In genomic region chr10:128408591-128409535, GRCm38 (mm10) we compare ENCODE assay signal across 8 mouse cellular contexts. TPM values are rescaled to one million over a fixed set of nuclear protein-coding genes. Genes with fewer than 3 reads are reported as not detected.
A peak's percentile ranks its signal among the peaks of the same experiment; 100 is the strongest.
DNase-seq lines count a peak whose midpoint lies in the region; ATAC-seq and TF ChIP-seq lines count a peak whose summit lies in the region.

No protein-coding gene starts in this region.

- H3K27ac ChIP-seq in embryonic facial prominence, embryonic 11.5 days (replicated peaks; ENCODE audit: low read depth, low read length) = 0 out of 2 replicates have a peak overlapping the region, but pooled peaks have one; percentile 52
- H3K27ac ChIP-seq in intestine, embryonic 15.5 days = peak overlapping the region; percentile 76
- H3K27ac ChIP-seq in neural tube, embryonic 12.5 days = peak overlapping the region; percentile 58

- 19% methylated on average over 35 of the region's 35 CpGs for WGBS in embryonic facial prominence, embryonic 11.5 days
- WGBS in intestine, embryonic 15.5 days = 19% methylated on average over 35 of the region's 35 CpGs
- 20% methylated on average over 35 of the region's 35 CpGs for WGBS in neural tube, embryonic 12.5 days

- DNase-seq in frontal cortex, postnatal 36 days (ENCODE audit: low spot score in 2 of 2) = peak; percentile 48 to 56
- peak; percentile 60 for DNase-seq in embryonic facial prominence, embryonic 11.5 days (ENCODE audit: low spot score)
- peak; percentile 54 for DNase-seq in liver
- no peak for DNase-seq in adrenal gland, postnatal 25 days

- no peak for ATAC-seq in frontal cortex, adult (ENCODE audit: low TSS enrichment)
- no peak for ATAC-seq in embryonic facial prominence, embryonic 11.5 days (replicated peaks; ENCODE audit: insufficient number of reproducible peaks, low FRiP score, low TSS enrichment, low read depth)
- peak; percentile 7; the same call in 1 of the 2 replicates for ATAC-seq in intestine, embryonic 15.5 days
- peak; percentile 35 for ATAC-seq in neural tube, embryonic 12.5 days (ENCODE audit: low FRiP score, low read depth)

- H3K27me3 ChIP-seq in E14TG2a.4 (ENCODE audit: insufficient read depth, low read length) = no peaks in the 10 kb centered on the region
- H3K27me3 ChIP-seq in embryonic facial prominence, embryonic 11.5 days (ENCODE audit: control insufficient read depth, insufficient read depth, low read length) = no peaks in the 10 kb centered on the region
- no peaks in the 10 kb centered on the region for H3K27me3 ChIP-seq in intestine, embryonic 15.5 days (replicated peaks)
- H3K27me3 ChIP-seq in neural tube, embryonic 12.5 days (replicated peaks) = no peaks in the 10 kb centered on the region

- H3K9me3 ChIP-seq in E14TG2a.4 (ENCODE audit: low read length) = no peaks in the 10 kb centered on the region
- H3K9me3 ChIP-seq in embryonic facial prominence, embryonic 11.5 days (replicated peaks; ENCODE audit: control insufficient read depth, low read length) = no peaks in the 10 kb centered on the region
- H3K9me3 ChIP-seq in intestine, embryonic 15.5 days = no peaks in the 10 kb centered on the region
- no peaks in the 10 kb centered on the region for H3K9me3 ChIP-seq in neural tube, embryonic 12.5 days

- no peak for TF ChIP-seq CTCF in E14TG2a.4 (conservative IDR thresholded peaks at IDR 0.05; ENCODE audit: low read length)

- peak overlapping the region; percentile 81 for H3K4me2 ChIP-seq in embryonic facial prominence, embryonic 11.5 days (ENCODE audit: low read depth, low read length)
- peak overlapping the region; percentile 93 for H3K4me2 ChIP-seq in intestine, embryonic 15.5 days (replicated peaks)
- peak overlapping the region; percentile 97 for H3K4me2 ChIP-seq in neural tube, embryonic 12.5 days (replicated peaks)

- H3K4me3 ChIP-seq in E14TG2a.4 (replicated peaks; ENCODE audit: low read length) = peak overlapping the region; percentile 92
- peak overlapping the region; percentile 68 for H3K4me3 ChIP-seq in embryonic facial prominence, embryonic 11.5 days (ENCODE audit: low read depth, low read length)
- H3K4me3 ChIP-seq in intestine, embryonic 15.5 days (replicated peaks) = peak overlapping the region; percentile 96
- peak overlapping the region; percentile 65 for H3K4me3 ChIP-seq in neural tube, embryonic 12.5 days

- H3K9ac ChIP-seq in embryonic facial prominence, embryonic 11.5 days (replicated peaks; ENCODE audit: low read length) = peak overlapping the region; percentile 78
- peak overlapping the region; percentile 64 for H3K9ac ChIP-seq in intestine, embryonic 15.5 days
- peak overlapping the region; percentile 77 for H3K9ac ChIP-seq in neural tube, embryonic 12.5 days

- H3K4me1 ChIP-seq in E14TG2a.4 (replicated peaks; ENCODE audit: low read depth, low read length) = peaks cover 49% of the 10 kb centered on the region
- H3K4me1 ChIP-seq in embryonic facial prominence, embryonic 11.5 days (ENCODE audit: control insufficient read depth, insufficient read depth, low read length) = no peaks in the 10 kb centered on the region
- peaks cover 28% of the 10 kb centered on the region for H3K4me1 ChIP-seq in intestine, embryonic 15.5 days (replicated peaks)
- H3K4me1 ChIP-seq in neural tube, embryonic 12.5 days = peaks cover 37% of the 10 kb centered on the region

- H3K36me3 ChIP-seq in E14TG2a.4 (ENCODE audit: insufficient read depth, low read length) = peaks cover 43% of the 10 kb centered on the region
- H3K36me3 ChIP-seq in embryonic facial prominence, embryonic 11.5 days (replicated peaks; ENCODE audit: control insufficient read depth, insufficient read depth, low read depth, low read length) = no peaks in the 10 kb centered on the region; the same call in none of the 2 replicates
- H3K36me3 ChIP-seq in intestine, embryonic 15.5 days = peaks cover 9% of the 10 kb centered on the region
- H3K36me3 ChIP-seq in neural tube, embryonic 12.5 days = peaks cover 24% of the 10 kb centered on the region; the same call in 1 of the 2 replicates

RNA-seq across cellular contexts. Expression of gene Nabp2, which starts 2.4 kb away (rescaled TPM):
- polyA plus RNA-seq in embryonic facial prominence, embryonic 11.5 days (2014; fragmentation: Nextera tagmentation; extraction: Ambion mirVana) = 92.2 and 99.1 TPM in 2 replicates
- 87.9 and 97.1 TPM in 2 replicates for polyA plus RNA-seq in intestine, embryonic 15.5 days (2015; fragmentation: Nextera tagmentation; extraction: Ambion mirVana)
- 109 and 115 TPM in 2 replicates for polyA plus RNA-seq in neural tube, embryonic 12.5 days (2016; fragmentation: Nextera tagmentation; extraction: Ambion mirVana)
- total RNA-seq in adrenal gland, postnatal 25 days (2021) = 74.6 and 75.0 TPM in 2 replicates

RNA-seq across cellular contexts. Expression of gene Rnf41, which starts 2.6 kb away (rescaled TPM):
- 36.4 and 38.9 TPM in 2 replicates for polyA plus RNA-seq in embryonic facial prominence, embryonic 11.5 days (2014; fragmentation: Nextera tagmentation; extraction: Ambion mirVana)
- 36.6 and 37.5 TPM in 2 replicates for polyA plus RNA-seq in intestine, embryonic 15.5 days (2015; fragmentation: Nextera tagmentation; extraction: Ambion mirVana)
- polyA plus RNA-seq in neural tube, embryonic 12.5 days (2016; fragmentation: Nextera tagmentation; extraction: Ambion mirVana) = 61.3 and 61.4 TPM in 2 replicates
- 35.9 and 44.4 TPM in 2 replicates for total RNA-seq in adrenal gland, postnatal 25 days (2021)

RNA-seq across cellular contexts. Expression of gene Slc39a5, which starts 7.8 kb away (rescaled TPM):
- polyA plus RNA-seq in embryonic facial prominence, embryonic 11.5 days (2014; fragmentation: Nextera tagmentation; extraction: Ambion mirVana) = not detected in 2 replicates
- polyA plus RNA-seq in intestine, embryonic 15.5 days (2015; fragmentation: Nextera tagmentation; extraction: Ambion mirVana) = 114 and 141 TPM in 2 replicates
- not detected in 2 replicates for polyA plus RNA-seq in neural tube, embryonic 12.5 days (2016; fragmentation: Nextera tagmentation; extraction: Ambion mirVana)
- total RNA-seq in adrenal gland, postnatal 25 days (2021) = not detected in 2 replicates

RNA-seq across cellular contexts. Expression of gene Ankrd52, which starts 31.9 kb away (rescaled TPM):
- polyA plus RNA-seq in embryonic facial prominence, embryonic 11.5 days (2014; fragmentation: Nextera tagmentation; extraction: Ambion mirVana) = 9.3 and 10.4 TPM in 2 replicates
- polyA plus RNA-seq in intestine, embryonic 15.5 days (2015; fragmentation: Nextera tagmentation; extraction: Ambion mirVana) = 10.0 and 11.5 TPM in 2 replicates
- 10.2 and 13.2 TPM in 2 replicates for polyA plus RNA-seq in neural tube, embryonic 12.5 days (2016; fragmentation: Nextera tagmentation; extraction: Ambion mirVana)
- total RNA-seq in adrenal gland, postnatal 25 days (2021) = 72.3 and 75.1 TPM in 2 replicates

RNA-seq across cellular contexts. Expression of gene Coq10a, which starts 40.1 kb away (rescaled TPM):
- polyA plus RNA-seq in embryonic facial prominence, embryonic 11.5 days (2014; fragmentation: Nextera tagmentation; extraction: Ambion mirVana) = 13.2 and 13.5 TPM in 2 replicates
- polyA plus RNA-seq in intestine, embryonic 15.5 days (2015; fragmentation: Nextera tagmentation; extraction: Ambion mirVana) = 13.7 TPM in 2 replicates
- polyA plus RNA-seq in neural tube, embryonic 12.5 days (2016; fragmentation: Nextera tagmentation; extraction: Ambion mirVana) = 33.3 and 35.2 TPM in 2 replicates
- 74.4 and 80.2 TPM in 2 replicates for total RNA-seq in adrenal gland, postnatal 25 days (2021)

Comparison
In these comparisons a context has a peak if more than half of its experiments do, and no peak if none do; other contexts are left out.
1. ATAC-seq: peak in intestine, embryonic 15.5 days (single experiment) and neural tube, embryonic 12.5 days (single experiment); none in frontal cortex, adult (single experiment) and embryonic facial prominence, embryonic 11.5 days (single experiment).
2. RNA of gene Slc39a5, which starts 7.8 kb away (polyA plus RNA-seq): 114 to 141 TPM in intestine, embryonic 15.5 days; not detected in neural tube, embryonic 12.5 days and not detected in embryonic facial prominence, embryonic 11.5 days; every median in the first group is over 100 times any median in the second.
3. Peak in every context shown above with its lines, with median percentiles within 50 percentile points of each other: H3K4me3 ChIP-seq, H3K27ac ChIP-seq, H3K4me2 ChIP-seq and H3K9ac ChIP-seq.